Mouse (Mus musculus) layer of hippocampus, adult 8-10 months (tissue): ENCODE results near the gene Nav2. TPM values are rescaled to one million over a fixed set of nuclear protein-coding genes. Genes with fewer than 3 reads are reported as not detected.
A peak's percentile ranks its signal among the peaks of the same experiment; 100 is the strongest.

Experiments used
- DNase-seq, 2 experiments: peaks; one replicate each; pipeline ENCODE4 v3.0.0; 2022; ENCODE audit warnings: low spot score in 2 of 2
- total RNA-seq, 4 experiments: library from RNA; stranded (reverse); gene quantifications; 2 replicates each; pipeline ENCODE4 v1.2.4; 2022

Nav2 gene
- total RNA-seq, 4 experiments from 2014 or later: 87.2 to 113 (median 96.0) TPM

DNA sequence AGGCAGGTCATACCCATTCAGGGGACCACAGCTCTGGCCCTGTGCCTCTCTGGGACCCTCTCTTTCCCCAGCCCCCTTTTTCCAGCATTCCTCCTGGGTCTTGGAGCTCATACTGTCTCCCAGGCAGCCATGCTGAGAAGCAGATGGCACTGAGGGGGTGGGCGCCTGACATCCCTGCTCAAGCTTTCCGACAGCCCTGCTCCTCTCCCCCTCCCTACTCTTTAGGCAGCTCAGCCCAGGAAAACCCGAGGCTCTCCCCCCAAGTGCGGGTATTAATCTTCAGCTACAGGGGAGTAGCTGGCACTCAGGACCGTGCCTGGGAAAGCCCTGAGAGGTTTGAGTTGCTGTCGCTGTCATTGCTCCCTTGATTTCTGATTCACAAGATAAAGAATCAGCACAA, 290.9 kb downstream of the Nav2 start:
- peak; percentile 75 to 79 for DNase-seq

DNA sequence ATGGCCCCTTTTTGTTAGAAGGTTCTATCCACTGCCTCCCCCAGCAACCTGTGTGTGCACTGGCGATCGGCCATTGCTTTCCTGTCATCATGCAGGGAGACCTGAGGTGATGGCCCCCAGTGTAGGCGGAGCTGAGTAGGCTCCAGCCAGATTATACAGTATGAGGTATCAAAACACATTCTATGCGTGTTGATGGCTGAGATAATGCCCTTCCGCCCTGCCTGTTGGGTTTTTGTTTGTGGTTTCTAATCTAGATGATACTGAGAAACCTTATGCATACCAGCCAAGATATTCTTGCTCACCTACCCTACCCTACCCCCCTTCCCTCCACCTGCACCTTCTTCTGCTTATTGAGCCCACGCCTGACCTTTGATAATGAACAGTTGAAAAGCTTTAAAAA, 291.8 kb downstream of the Nav2 start:
- no peak for DNase-seq

DNA sequence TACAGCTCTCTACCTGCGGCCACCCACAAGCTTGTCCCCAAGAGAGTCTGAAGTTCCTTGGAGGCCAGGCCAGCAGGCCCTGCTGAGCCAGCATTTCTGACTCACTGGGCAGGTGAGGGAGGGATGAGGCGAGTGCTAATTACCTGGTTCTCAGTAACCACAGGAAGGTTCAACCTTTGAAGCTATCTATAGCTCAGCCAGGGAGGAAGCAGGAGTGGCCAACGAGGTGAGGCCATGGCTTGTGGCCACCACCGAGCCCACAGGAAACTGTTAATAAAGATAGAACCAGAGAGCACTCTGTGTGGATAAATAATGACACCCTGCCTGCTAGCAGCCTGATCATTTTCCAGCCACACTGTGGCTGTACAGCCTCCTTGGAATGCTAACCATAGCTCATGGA, 294.5 kb downstream of the Nav2 start:
- no peak for DNase-seq

DNA sequence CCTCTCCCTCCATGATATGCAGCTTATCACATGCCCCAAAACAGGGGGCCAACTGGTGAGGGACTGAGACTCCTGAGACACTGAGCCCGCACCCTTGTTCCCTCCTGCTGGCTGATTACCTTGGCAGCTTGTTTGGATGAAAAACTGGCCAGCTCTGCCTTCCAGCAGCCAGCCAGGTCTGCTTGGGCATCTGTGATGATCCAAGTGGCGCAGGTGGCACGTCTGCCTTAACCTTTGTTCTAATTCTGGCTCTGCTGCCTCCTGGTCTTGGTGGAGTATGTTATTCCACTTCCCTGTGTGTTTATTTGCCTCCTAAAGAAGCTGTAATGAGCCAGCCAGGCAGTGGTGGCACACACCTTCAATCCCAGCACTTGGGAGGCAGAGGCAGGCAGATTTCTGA, 296.3 kb downstream of the Nav2 start:
- DNase-seq: no peak

DNA sequence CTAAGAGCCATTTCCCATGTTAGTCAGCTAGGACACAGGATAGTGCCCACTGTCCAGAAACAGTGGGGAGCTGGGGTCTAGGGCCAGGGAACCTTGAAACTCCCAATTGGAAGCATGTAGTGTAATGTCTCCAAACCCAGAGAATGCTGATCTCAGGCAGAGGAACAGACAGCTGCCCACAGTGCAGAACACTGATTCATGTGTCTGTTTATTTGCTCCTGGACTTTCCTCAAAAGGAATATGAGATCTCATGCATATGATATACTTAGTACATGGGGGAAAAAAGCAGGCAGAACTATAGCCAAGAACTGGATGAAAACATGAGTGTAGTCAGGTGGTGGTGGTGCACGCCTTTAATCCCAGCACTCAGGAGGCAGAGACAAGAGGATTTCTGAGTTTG, 297.0 kb downstream of the Nav2 start:
- no peak for DNase-seq

DNA sequence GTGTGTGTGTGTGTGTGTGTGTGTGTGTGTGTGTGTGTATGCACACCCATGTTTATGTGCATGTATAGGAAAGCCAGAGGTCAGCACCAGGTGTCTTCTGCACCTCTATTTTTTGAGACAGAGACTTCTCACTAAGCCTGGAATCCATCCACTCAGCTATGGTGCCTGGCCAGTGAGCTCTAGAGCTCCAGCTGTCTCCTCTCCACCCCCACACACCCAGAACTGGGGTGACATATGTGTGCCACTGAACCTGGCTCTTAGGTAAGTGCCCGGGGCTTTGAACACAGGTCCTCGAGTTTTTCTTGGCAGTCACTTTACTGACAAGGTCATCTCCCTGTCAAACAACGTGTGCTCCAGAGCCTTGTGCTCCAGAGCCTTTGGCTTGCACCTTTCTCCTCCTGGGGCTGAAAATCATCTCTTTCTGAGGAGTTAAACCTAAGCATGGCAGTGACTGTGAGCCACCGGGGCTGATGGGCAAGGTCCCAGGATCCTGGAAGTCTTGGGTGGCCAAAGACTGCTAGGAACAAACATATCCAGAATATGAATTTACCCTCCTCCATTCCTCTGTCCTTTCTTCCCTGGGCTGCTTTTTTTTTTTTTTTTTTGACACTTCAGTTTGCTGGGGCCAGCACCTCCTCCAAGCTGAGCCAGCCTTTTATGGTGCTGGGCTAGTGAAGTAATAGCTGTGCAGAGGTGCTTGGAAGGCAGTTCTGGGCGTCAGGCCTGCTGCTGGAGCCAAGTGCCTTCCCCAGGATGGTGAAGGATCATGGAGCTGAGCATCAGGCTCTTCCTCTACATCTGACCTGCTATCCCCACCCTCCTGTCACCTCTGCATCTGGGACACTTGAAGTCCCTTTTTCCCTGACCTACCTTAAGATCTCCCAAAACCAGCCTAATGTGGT, 298.5 kb downstream of the Nav2 start:
- DNase-seq: no peak

DNA sequence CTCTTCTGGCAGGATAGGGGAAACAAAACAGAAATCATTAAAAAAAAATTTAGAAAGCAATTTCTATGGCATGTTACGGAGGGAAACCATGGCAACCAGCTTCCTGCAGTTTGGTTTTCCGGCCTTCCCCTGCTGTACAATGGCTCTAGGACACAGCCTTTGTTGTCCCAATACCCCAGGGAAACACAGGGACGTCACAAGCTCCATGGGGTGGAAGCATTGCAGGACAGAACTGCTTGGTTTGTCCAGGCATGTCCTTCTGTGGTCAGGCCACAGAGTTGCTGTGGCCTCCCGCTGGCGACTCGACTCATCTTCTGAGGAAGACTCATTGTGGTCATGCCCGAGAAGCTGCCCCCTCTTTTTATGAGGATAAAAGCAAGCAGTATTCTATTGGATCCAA, 301.0 kb downstream of the Nav2 start:
- DNase-seq: no peak

DNA sequence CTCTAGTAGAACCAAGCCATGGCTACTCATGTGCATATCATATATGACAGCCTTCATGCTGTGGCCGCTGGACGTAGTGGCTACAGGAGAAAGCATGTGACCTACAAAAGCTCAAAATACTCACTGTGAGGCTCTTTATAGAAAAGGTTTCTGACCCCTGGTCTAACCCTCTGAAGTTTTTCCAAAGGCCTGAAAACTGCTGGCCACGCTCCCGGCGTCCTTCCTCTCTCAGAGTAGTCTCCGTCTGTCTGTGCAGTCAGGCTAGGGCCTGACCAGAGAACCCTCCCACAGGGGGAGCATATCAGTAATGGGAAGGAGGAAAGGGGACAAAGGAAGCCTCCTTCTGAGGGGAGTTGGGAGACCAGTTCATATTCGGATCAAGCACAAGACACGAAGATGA, 302.2 kb downstream of the Nav2 start:
- no peak for DNase-seq

DNA sequence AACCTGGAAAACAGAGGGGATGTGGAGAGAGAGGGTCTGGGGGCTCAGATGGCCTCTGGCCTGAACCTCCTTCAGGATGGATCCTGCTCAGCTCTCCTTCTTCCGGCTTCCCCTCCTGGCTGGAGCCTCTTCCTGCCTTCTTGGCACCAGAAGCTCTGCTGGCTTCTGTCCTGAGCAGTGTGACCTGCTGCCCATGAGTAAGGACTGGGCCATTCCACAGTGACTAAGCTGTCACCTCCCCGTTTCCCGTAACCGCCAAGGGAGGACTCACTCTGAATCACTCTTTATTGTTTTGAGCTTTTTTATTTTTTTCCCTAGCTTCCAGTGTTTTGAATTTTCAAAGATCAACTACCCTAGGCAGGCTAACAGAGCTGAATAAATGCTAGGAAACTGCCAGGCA, 304.5 kb downstream of the Nav2 start:
- DNase-seq: no peak

DNA sequence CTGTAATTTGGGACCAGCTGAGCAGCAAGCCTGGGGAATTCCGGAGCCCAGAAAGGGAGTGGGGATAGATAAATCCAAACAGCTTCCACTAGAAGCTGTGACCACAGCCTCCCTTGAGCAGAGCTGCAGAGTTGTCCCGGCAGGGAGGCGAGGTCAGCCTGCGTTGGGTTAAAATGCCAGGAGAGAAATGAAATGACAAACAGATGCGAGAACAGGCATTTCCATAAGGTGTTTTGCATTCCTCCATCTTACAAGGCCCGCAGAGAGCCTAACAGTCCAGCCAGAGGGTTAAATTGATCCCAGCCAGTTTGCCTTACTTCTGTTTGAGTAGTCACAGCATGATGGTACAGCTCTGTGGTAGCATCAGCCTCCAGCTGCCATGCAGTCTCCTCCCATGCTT, 309.3 kb downstream of the Nav2 start:
- no peak for DNase-seq

DNA sequence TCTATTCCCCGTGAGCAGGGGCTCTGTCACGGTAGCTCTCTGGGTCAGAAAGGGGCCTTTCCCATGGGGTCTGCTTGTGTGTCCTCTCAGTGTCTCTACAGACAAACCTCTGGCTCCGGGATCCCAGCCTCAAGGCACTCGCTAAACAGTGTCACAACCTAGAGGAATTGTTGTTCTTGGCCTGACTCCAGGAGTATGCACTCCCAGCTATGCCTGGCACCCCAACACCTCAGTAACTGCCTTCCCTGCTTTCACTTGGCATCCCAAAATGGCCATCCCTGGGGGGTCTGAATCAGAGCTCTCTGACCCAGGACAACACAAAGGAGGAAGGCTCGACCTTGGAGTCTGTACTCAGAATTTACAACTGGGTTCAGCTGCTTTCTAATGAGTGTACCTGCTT, 317.2 kb downstream of the Nav2 start:
- DNase-seq: no peak

DNA sequence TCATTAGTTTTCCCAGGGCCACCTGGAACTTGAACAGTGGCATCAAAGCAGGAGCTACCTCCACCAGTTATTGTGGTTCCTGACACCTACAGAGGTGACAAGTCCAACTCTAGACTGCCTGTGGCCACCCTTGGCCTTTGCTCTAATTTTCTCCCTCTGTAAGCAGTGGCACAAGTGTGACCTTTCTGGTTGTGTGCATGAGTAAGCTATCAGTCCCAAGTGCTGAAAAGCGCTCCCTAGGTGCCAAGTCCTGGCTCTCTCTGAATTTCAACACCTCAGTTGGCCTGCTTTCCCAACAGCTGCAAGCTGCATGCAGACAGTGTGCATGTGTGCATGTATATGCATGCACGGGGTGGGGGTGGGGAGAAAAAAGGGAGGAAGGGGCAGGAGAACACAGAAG, 324.5 kb downstream of the Nav2 start:
- no peak for DNase-seq

DNA sequence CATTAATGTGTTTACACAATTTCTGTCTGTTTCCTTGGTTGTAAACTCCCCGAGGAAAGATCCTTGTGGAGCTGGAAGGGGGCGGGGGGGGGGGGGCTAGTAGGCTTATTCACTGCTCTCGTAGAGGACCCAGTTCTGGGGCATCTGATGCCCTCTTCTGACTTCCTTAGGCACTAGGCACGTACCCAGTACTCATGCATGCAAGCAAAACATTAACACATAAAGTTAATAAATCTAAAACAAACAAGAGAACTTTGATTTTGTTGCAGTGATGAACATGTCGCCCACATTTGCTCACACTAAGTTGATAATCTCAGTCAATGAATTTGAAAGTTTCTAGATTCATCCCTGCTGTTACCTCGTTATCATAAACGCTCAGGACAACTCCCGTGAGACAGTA, 325.8 kb downstream of the Nav2 start:
- no peak for DNase-seq

DNA sequence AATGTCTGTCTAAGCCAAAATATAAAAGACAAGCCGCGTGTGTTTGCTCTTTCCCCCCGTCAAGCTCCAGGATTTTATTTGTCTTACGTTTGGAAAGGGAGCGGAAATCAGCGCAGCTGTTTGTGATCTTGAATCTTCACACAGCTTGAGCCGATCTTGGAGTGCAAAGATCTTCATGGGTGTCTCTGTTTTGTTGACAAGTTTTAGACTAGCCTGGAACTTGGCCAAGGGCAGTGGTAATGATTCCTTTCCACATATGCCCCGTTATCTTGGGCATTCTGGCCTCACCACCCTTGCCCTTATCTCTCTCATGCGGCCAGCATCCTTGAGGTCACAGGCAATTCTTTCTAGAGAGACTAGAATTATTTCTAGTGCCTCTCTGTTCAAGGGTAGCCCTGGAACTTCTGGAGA, 326.8 kb downstream of the Nav2 start:
- DNase-seq: no peak

DNA sequence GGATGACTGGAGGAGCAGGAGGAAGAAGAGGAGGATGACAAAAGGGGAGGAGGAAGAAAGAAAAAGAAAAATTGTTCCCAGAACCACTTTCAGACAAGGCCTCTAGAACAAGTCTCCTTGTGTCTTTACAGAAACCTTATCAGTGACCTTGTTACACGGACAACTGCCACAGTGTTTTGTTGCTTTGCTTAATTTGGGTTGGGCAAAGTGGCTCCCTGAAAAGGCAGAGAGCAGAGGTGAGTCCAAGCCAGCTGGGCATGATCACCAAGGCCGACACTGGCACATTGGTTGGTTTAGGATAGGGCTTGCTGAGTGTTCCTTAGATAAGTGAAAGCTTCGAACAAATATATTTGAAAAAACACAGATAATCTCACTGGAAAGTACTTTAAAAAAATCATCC, 327.3 kb downstream of the Nav2 start:
- DNase-seq: no peak

DNA sequence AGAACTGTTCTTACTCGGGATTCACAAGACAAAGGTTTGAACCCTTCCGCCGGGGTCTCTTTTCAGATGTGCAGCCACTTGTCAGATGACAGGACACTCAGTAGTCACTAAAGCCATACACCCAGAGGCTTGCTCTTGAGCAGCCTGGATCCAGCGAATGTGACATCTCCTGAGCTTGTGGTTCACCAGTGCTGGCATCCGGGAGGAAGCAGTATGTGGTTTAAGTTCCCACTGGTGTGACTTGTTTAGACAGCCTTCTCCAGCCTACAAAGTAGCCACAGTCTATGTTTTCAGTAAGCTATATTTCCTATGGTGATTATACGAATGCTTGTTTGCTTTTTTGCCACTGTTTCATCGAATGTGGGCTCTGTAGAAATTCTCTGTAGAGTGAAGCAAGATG, 331.9 kb downstream of the Nav2 start:
- DNase-seq: no peak

DNA sequence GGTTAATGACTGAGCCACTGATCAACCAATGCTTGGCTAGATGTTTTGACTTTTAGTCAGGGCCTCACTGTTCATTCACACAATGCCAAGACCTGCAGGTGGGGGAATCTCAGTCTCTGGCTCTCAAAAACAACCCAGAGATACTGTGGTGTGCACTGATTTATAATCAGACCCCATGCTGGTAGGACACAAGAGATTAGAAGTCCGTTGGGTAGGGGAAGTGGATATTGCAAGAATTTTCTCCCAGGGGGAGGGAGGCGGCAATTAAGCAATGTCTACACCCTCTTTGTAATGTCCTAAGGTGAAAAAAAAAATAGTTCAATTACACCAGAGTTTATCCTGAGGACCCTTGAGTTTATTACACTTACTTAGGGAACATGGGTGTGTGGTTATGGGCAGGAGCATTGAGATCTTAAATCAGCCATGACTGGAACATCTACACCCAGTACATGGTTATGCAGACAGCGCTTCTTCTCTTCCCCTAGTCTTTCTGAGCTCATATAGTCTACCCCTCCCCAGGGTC, 332.8 kb downstream of the Nav2 start:
- no peak for DNase-seq

DNA sequence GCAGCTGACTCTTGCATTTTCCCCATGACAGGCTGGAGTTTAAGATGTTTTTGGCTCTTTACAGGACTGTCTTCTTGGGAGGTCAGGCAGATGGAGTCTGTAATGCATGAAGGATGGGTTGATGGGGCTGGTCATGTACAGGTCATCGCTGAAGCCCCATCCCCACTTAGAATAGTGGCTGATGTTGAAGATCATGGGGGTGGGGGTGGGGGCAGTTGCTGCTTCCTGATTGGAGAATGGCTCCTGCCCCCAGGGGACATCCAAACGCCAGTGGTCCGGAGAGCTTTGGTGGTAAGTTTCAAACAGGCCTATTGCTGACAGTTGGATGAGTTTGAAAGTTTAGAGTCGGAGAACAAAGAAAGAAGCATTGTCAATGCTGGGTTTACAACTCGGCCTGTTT, 333.7 kb downstream of the Nav2 start:
- DNase-seq: no peak

DNA sequence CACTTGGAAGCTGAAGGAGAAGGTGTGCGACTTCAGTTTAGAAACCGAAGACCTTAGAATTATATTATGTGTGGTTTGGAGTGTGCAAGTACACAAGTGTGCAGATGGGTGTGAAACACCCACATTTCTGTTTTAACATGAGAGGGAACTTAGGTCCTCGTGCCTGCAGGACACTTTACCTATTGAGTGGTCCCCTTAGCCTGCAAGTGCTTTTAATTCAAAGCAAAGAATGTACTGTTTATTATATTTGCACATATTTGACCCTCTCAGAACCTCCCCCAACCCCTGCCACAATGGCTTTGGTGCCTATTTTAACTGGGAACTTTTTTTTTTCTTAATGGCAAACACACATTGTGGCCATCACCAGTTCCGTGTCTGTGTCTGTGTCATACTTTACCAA, 334.6 kb downstream of the Nav2 start:
- DNase-seq: no peak

DNA sequence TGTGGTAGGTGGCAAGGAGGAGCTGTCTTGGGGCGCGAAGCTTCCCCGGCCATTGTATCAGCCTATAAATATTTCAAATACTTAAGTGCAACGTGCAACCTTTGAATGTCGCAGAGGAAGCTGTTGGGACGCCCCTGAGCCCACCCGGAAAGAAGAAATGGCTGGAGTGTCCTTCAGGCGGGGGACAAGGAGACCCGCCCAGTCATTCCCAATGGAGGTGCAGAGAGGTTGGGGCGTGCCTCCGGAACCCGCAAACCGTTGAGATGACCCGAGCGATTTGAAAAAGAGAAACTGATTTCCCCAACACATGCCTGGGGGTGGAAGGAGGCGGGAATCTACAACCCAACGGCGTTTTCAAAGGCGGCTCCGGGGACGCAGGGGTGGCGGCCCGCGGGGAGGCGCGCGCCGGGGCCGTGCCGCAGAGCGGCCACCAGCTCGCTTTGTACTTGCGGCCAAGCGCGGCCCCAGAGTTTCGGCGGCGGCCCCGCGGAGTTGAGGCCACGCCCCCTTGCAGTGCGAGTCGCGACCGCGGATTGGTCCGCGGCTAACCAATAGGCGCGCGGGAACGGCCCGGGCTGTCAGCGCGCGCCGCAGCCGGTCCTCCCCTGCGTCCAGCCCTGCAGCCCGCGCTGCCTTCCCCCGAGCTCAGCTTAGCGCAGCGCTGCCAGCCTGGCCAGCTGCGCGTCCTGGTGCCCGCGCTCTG, 337.2 kb downstream of the Nav2 start:
- peak; percentile 84 to 89 for DNase-seq

DNA sequence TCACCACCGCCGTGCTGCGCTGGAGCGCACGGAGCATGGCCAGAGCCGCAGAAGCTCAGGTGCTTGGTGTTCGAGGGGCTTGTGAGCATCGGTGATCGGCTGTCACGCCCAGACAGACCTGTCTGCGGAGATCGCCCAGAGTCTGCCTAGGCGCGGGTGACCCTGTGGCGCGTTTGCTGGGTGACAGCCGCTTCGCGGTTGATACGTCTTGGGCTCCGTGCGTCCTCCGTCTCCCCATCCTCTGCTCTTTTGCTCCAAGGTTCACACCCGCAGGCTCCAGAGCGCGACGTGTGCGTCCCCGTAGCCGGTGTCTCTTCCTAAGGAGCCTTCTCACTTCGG, 337.7 kb downstream of the Nav2 start:
- no peak for DNase-seq

DNA sequence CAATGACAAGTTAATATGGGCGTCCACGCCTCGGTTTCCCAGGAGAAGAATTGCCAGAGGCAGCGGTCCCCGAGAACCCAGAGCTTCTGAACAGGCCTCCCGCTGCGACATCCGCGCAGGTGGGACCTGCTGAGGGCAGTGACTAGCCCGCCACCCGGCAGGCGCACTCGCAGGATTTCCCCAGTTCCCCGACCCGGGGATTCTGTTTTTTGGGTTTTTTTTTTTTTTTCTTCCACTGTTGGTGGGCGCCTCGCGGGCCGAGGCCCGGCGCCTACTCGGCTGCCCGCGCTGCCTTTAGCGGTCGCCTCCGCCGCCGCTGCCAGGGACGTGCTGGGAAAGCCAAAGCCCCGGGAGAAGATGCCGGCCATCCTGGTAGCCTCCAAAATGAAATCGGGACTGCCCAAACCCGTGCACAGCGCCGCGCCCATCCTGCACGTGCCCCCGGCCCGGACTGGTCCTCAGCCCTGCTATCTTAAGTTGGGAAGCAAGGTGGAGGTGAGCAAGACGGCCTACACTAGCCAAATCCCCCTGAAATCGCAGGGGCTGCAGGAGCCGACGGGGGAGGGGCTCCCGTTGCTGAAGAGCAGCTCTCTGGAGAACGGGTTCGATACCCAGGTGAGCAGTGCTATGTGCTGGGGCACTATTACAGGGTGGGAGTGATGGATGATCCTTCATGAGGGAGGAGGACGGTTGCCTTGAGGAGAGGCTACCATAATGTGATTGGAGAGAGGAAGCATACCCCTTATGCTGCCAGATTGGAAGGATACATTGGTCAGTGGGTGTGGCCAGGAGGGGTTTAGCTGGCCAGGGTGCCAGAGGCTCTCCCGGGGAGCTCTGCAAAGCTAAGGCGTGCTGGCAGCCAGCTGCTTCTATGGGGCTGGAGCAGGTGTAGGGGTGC, 338.3 kb downstream of the Nav2 start:
- no peak for DNase-seq
